In the genomic region with DNA sequence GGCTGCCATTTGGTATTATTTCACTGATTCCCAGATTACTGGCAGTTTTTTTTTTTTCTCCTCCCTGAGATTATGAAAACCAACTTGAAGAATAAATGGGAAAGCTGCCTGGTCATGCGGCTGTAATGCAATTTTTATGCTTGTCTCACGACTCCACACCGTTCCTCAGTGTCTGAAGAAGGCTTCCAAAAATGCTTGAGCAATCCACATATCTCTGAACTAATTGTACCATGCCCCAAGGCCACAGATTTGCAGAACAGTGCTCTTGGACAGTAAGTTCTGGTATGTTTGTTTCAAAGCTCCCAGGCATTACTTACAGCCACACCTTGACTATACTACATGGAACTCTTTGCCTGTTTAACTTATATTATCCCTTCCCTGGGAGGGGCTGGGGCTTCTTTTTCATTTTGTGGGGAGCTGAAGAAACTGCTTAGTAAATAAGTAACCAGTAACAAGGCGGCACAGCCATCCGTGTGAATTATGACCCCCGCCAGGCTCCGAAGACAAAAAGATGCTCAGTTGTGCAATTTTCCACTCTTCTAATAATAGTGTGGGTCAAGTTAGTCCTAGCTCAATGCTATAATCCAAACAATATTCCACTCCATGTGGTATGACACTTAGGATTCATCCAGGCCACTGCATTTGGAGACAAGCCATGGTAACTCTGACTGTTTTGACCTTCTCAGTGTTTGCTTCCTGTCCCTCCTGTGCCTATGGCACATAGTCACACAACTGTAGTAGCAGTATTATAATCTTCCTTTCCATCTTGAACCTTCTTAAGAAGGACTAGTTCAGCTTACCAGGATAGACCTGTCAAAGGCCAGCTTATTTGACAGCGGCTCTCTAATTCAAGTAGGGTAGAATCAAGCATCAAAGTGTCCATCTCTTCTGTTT, we compare ENCODE assay signal across 18 mouse cellular contexts.
DNase-seq lines count a peak whose midpoint lies in the region; ATAC-seq lines count a peak whose summit lies in the region.
"Had no signal": no experiment of that assay in that cellular context is flagged by ENCODE, and none has a peak within 500 bp of the region (broad histone marks: within the 10 kb centered on the region; RNA-seq: fewer than 3 reads in every experiment).

No protein-coding gene starts in this region.

- 0 out of 2 replicates have a peak overlapping the region, but pooled peaks have one; percentile 15 for H3K27ac ChIP-seq in lung, embryonic 15.5 days
- H3K27ac ChIP-seq in kidney, embryonic 16.5 days (ENCODE audit: low read length), result no peak overlapping the region
- no peak overlapping the region for H3K27ac ChIP-seq in neural tube, embryonic 15.5 days (replicated peaks)
- H3K27ac ChIP-seq: embryonic facial prominence, embryonic 15.5 days; forebrain, embryonic 13.5 days; heart, embryonic 15.5 days; hindbrain, embryonic 10.5 days; kidney, embryonic 15.5 days; macrophage; midbrain, embryonic 12.5 days had no signal

- 77% methylated on average over 8 of the region's 8 CpGs for WGBS in lung, embryonic 15.5 days
- 84% methylated on average over 8 of the region's 8 CpGs for WGBS in kidney, embryonic 16.5 days
- WGBS in neural tube, embryonic 15.5 days, result 53% methylated on average over 8 of the region's 8 CpGs

- 0 out of 2 replicates have a peak, but pooled peaks cover 5% of the 10 kb centered on the region for H3K4me1 ChIP-seq in lung, embryonic 15.5 days
- no peaks in the 10 kb centered on the region; the same call in 1 of the 2 replicates for H3K4me1 ChIP-seq in kidney, embryonic 16.5 days (ENCODE audit: insufficient read depth, low read length)
- H3K4me1 ChIP-seq in neural tube, embryonic 15.5 days, result no peaks in the 10 kb centered on the region
- H3K4me1 ChIP-seq: forebrain, embryonic 13.5 days; heart, embryonic 15.5 days; kidney, embryonic 15.5 days; midbrain, embryonic 12.5 days had no signal

- H3K27me3 ChIP-seq in lung, embryonic 15.5 days, result no peaks in the 10 kb centered on the region
- no peaks in the 10 kb centered on the region for H3K27me3 ChIP-seq in kidney, embryonic 16.5 days (ENCODE audit: insufficient read depth, low read length)
- H3K27me3 ChIP-seq in neural tube, embryonic 15.5 days (replicated peaks), result no peaks in the 10 kb centered on the region
- H3K27me3 ChIP-seq: embryonic facial prominence, embryonic 15.5 days; forebrain, embryonic 13.5 days; heart, embryonic 15.5 days; kidney, embryonic 15.5 days had no signal

- H3K4me3 ChIP-seq in lung, embryonic 15.5 days, result no peak overlapping the region
- H3K4me3 ChIP-seq in kidney, embryonic 16.5 days (ENCODE audit: low read length), result no peak overlapping the region
- no peak overlapping the region for H3K4me3 ChIP-seq in neural tube, embryonic 15.5 days (replicated peaks)
- H3K4me3 ChIP-seq: embryonic facial prominence, embryonic 15.5 days; forebrain, embryonic 13.5 days; heart, embryonic 15.5 days; hindbrain, embryonic 10.5 days; kidney, embryonic 15.5 days; midbrain, embryonic 12.5 days had no signal

- no peaks in the 10 kb centered on the region for H3K36me3 ChIP-seq in lung, embryonic 15.5 days
- no peaks in the 10 kb centered on the region for H3K36me3 ChIP-seq in kidney, embryonic 16.5 days (ENCODE audit: insufficient read depth, low read length)
- H3K36me3 ChIP-seq in neural tube, embryonic 15.5 days, result no peaks in the 10 kb centered on the region
- H3K36me3 ChIP-seq: embryonic facial prominence, embryonic 15.5 days; heart, embryonic 15.5 days; hindbrain, embryonic 10.5 days; kidney, embryonic 15.5 days; midbrain, embryonic 12.5 days had no signal

- H3K9me3 ChIP-seq in lung, embryonic 15.5 days, result no peaks in the 10 kb centered on the region
- H3K9me3 ChIP-seq in kidney, embryonic 16.5 days (ENCODE audit: low read length), result no peaks in the 10 kb centered on the region
- H3K9me3 ChIP-seq in neural tube, embryonic 15.5 days (replicated peaks), result no peaks in the 10 kb centered on the region
- H3K9me3 ChIP-seq: embryonic facial prominence, embryonic 15.5 days; forebrain, embryonic 13.5 days; heart, embryonic 15.5 days; hindbrain, embryonic 10.5 days; kidney, embryonic 15.5 days; midbrain, embryonic 12.5 days had no signal

- DNase-seq in adrenal gland, adult 8-10 months, result peak; percentile 26
- no peak for DNase-seq in adrenal gland, postnatal 4 days (ENCODE audit: low spot score in 2 of 2)
- no peak for DNase-seq in lung, postnatal 14 days
- peak; percentile 87 for DNase-seq in fat pad, adult 2 months (ENCODE audit: extremely low read depth, low read depth, low spot score)
- peak; percentile 24 for DNase-seq in lung, postnatal 25 days (ENCODE audit: low spot score)
- DNase-seq: cerebellum, adult 9-10 months; liver; retina, postnatal 1 day had no signal

- H3K9ac ChIP-seq in lung, embryonic 15.5 days, result no peak overlapping the region
- H3K9ac ChIP-seq in kidney, embryonic 16.5 days (replicated peaks; ENCODE audit: low read length), result no peak overlapping the region
- H3K9ac ChIP-seq in neural tube, embryonic 15.5 days (replicated peaks), result no peak overlapping the region
- H3K9ac ChIP-seq: embryonic facial prominence, embryonic 15.5 days; forebrain, embryonic 13.5 days; heart, embryonic 15.5 days; kidney, embryonic 15.5 days; midbrain, embryonic 12.5 days had no signal

- no peak overlapping the region for H3K4me2 ChIP-seq in lung, embryonic 15.5 days
- no peak overlapping the region for H3K4me2 ChIP-seq in kidney, embryonic 16.5 days (replicated peaks; ENCODE audit: low read depth, low read length)
- H3K4me2 ChIP-seq in neural tube, embryonic 15.5 days, result no peak overlapping the region
- H3K4me2 ChIP-seq: embryonic facial prominence, embryonic 15.5 days; forebrain, embryonic 13.5 days; heart, embryonic 15.5 days; kidney, embryonic 15.5 days; midbrain, embryonic 12.5 days had no signal

- no peak for ATAC-seq in lung, embryonic 15.5 days (ENCODE audit: borderline replicate concordance, extremely low read depth, low FRiP score, low TSS enrichment)
- no peak for ATAC-seq in kidney, embryonic 16.5 days (ENCODE audit: low FRiP score, low TSS enrichment)
- ATAC-seq in neural tube, embryonic 15.5 days (ENCODE audit: low FRiP score), result no peak
- ATAC-seq: forebrain, embryonic 13.5 days had no signal

Comparison
In these comparisons a context has a peak if more than half of its experiments do, and no peak if none do; other contexts are left out.
1. DNase-seq: peak in adrenal gland, adult 8-10 months (single experiment), fat pad, adult 2 months (single experiment) and lung, postnatal 25 days (single experiment); none in adrenal gland, postnatal 4 days (0 of 2) and lung, postnatal 14 days (single experiment).